Mouse (Mus musculus): ENCODE measurements around the gene Plcd1. TPM values are rescaled to one million over a fixed set of nuclear protein-coding genes. Genes with fewer than 3 reads are reported as not detected.

Gene Plcd1
- total RNA-seq (2021) = 6.9 and 11.1 TPM in 2 replicates
- long read RNA-seq, transcript Plcd1-201 (15 exons, 2,657 nt) = major isoform, 17 of 32 reads
- long read RNA-seq, partial matches to known transcripts = 10 of 32 reads
- long read RNA-seq, other reads (novel, unspliced or antisense) = 3 of 32 reads

- DNase-seq = peak; percentile 88
Measured at GRCm38 (mm10) chr9:119093419-119094295, at the start of gene Plcd1. Plcd1 (minus strand) TSS chr9:119093502.

- peak; percentile 33 for DNase-seq
Measured at GRCm38 (mm10) chr9:119142066-119142465, 48.8 kb upstream of the Plcd1 start.

GRCm38 (mm10) chr9:119138836-119139235 lies 45.5 kb upstream of the Plcd1 start:
- DNase-seq = no peak

GRCm38 (mm10) chr9:119130692-119131091 lies 37.4 kb upstream of the Plcd1 start:
- no peak for DNase-seq

- DNase-seq = no peak
Measured at GRCm38 (mm10) chr9:119128436-119129181, 35.3 kb upstream of the Plcd1 start.

GRCm38 (mm10) chr9:119122596-119123369 lies 29.5 kb upstream of the Plcd1 start:
- no peak for DNase-seq

GRCm38 (mm10) chr9:119120168-119120560 lies 26.9 kb upstream of the Plcd1 start:
- no peak for DNase-seq

GRCm38 (mm10) chr9:119119409-119120167 lies 26.3 kb upstream of the Plcd1 start:
- DNase-seq = no peak

- DNase-seq = no peak
Measured at GRCm38 (mm10) chr9:119114911-119115310, 21.6 kb upstream of the Plcd1 start.

- DNase-seq = no peak
Measured at GRCm38 (mm10) chr9:119110640-119111039, 17.3 kb upstream of the Plcd1 start.

GRCm38 (mm10) chr9:119109685-119110353 lies 16.5 kb upstream of the Plcd1 start:
- DNase-seq = no peak

GRCm38 (mm10) chr9:119107566-119107965 lies 14.3 kb upstream of the Plcd1 start:
- DNase-seq = peak; percentile 49

GRCm38 (mm10) chr9:119102783-119103113 lies 9.4 kb upstream of the Plcd1 start:
- no peak for DNase-seq

GRCm38 (mm10) chr9:119101992-119102782 lies 8.9 kb upstream of the Plcd1 start, which contains the start of gene Dlec1:
Dlec1 (plus strand) TSS chr9:119102478.
- DNase-seq = peak; percentile 66

GRCm38 (mm10) chr9:119100177-119100898 lies 7.0 kb upstream of the Plcd1 start:
- peak; percentile 37 for DNase-seq

- no peak for DNase-seq
Measured at GRCm38 (mm10) chr9:119094462-119095109, 1.3 kb upstream of the Plcd1 start.

GRCm38 (mm10) chr9:119092473-119093418 lies 556 bp downstream of the Plcd1 start:
- DNase-seq = peak; percentile 55
